Mouse (Mus musculus): ENCODE measurements around the gene Xrcc3. TPM values are rescaled to one million over a fixed set of nuclear protein-coding genes. Genes with fewer than 3 reads are reported as not detected.

The Xrcc3 gene
- polyA plus RNA-seq, 1 experiment: 9.3 TPM

- Histone ChIP-seq H3K4me3 (ENCODE audit: low read depth, low read length) (no peak overlapping the region), H3K27me3 (ENCODE audit: control insufficient read depth, insufficient read depth, low read length) (no peaks in the 10 kb centered on the region), H3K36me3 (ENCODE audit: control insufficient read depth, insufficient read depth, low read length) (peaks cover 23% of the 10 kb centered on the region), H3K27ac (ENCODE audit: insufficient read depth, low read depth, low read length) (no peak overlapping the region), H3K4me1 (ENCODE audit: control insufficient read depth, insufficient read depth, insufficient read length, low read length) (no peaks in the 10 kb centered on the region; the same call in 1 of the 2 replicates)
- WGBS: 88% methylated on average over 10 of the region's 10 CpGs
- no peak for TF ChIP-seq CTCF (IDR thresholded peaks at IDR 0.05; ENCODE audit: extremely low read depth, insufficient read length, insufficient replicate concordance, low read depth, low read length)
- TF ChIP-seq POLR2A (IDR thresholded peaks at IDR 0.05; ENCODE audit: low read depth, low read length): no peak
These were observed 33.1 kb upstream of the Xrcc3 start for GRCm38 (mm10) chr12:111846815-111847214.

DNA sequence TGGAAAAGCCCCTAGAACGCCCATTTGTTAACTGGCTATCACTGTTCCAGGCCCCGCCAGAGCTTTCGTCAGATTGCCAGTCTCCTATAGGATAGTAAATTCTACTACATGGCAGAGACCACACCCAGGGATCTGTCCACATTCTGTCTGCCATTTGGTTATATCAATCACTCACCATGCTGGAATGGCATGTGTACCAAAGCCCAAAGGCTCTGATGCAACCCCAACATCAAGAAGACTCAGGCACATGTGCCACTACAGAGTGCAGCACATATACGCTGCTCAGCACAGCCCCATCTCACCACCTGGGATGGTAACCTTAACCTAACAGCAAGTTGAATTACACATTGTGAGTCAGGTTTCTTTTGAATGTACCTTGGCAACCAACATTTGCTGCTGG is 32.3 kb upstream of the Xrcc3 start:
- Histone ChIP-seq H3K4me3 (ENCODE audit: low read depth, low read length) (no peak overlapping the region), H3K36me3 (ENCODE audit: control insufficient read depth, insufficient read depth, low read length) (peaks cover 29% of the 10 kb centered on the region), H3K27ac (ENCODE audit: insufficient read depth, low read depth, low read length) (no peak overlapping the region), H3K4me1 (ENCODE audit: control insufficient read depth, insufficient read depth, insufficient read length, low read length) (no peaks in the 10 kb centered on the region; the same call in 1 of the 2 replicates), H3K27me3 (ENCODE audit: control insufficient read depth, insufficient read depth, low read length) (no peaks in the 10 kb centered on the region)
- 92% methylated on average over 4 of the region's 4 CpGs for WGBS
- no peak for TF ChIP-seq POLR2A (IDR thresholded peaks at IDR 0.05; ENCODE audit: low read depth, low read length)
- TF ChIP-seq CTCF (IDR thresholded peaks at IDR 0.05; ENCODE audit: extremely low read depth, insufficient read length, insufficient replicate concordance, low read depth, low read length): no peak

- Histone ChIP-seq H3K4me3 (ENCODE audit: low read depth, low read length) (no peak overlapping the region), H3K27me3 (ENCODE audit: control insufficient read depth, insufficient read depth, low read length) (no peaks in the 10 kb centered on the region), H3K27ac (ENCODE audit: insufficient read depth, low read depth, low read length) (no peak overlapping the region), H3K4me1 (ENCODE audit: control insufficient read depth, insufficient read depth, insufficient read length, low read length) (peaks cover 3% of the 10 kb centered on the region; the same call in 1 of the 2 replicates), H3K36me3 (ENCODE audit: control insufficient read depth, insufficient read depth, low read length) (peaks cover 48% of the 10 kb centered on the region)
- WGBS: 36% methylated on average over 2 of the region's 2 CpGs
- no peak for TF ChIP-seq CTCF (IDR thresholded peaks at IDR 0.05; ENCODE audit: extremely low read depth, insufficient read length, insufficient replicate concordance, low read depth, low read length)
- TF ChIP-seq POLR2A (IDR thresholded peaks at IDR 0.05; ENCODE audit: low read depth, low read length): no peak
These were observed 29.8 kb upstream of the Xrcc3 start for GRCm38 (mm10) chr12:111843470-111843869.

DNA sequence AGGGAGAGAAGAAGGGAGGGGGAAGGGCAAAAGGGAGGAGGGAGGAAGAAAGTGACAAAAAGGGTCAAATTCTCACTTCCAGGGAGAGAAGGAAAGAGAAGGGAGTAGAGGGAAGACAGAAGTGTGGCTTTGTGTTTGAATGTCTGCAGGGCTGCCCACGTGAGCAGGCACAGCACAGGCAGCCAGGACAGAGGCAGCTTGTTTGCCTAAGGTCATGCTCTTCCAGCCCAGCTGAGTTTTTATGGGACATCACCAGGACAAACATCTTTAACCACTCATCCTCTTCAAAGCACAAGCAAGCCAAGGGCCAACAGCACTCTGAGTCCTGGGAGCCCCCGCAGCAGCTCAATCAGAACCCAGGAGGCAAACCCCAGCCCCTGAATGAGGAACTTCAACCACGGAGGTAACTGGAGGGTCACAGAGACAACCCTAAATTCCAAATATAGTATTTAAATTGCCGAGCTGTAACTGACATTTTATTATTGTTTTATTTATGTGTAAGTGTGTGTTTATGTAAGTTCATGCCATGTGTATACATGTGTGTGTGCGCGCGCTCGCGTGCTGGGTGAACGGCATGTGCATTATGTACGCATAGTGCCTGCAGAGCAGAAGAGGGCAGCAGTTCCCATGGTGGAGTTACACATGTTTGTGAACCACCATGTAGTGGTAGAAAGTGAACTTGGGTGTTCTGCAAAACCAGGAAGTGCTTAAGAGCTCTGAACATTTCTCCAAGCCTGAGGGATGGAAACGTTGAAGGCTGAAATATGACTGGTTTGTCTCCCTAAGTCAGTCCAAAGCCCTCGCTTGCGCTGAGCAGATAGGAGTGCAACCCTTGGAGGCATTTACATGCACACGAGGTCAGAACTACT is 29.1 kb upstream of the Xrcc3 start:
- Histone ChIP-seq H3K4me1 (ENCODE audit: control insufficient read depth, insufficient read depth, insufficient read length, low read length) (peaks cover 3% of the 10 kb centered on the region; the same call in 1 of the 2 replicates), H3K27me3 (ENCODE audit: control insufficient read depth, insufficient read depth, low read length) (no peaks in the 10 kb centered on the region), H3K36me3 (ENCODE audit: control insufficient read depth, insufficient read depth, low read length) (peaks cover 54% of the 10 kb centered on the region), H3K27ac (ENCODE audit: insufficient read depth, low read depth, low read length) (no peak overlapping the region), H3K4me3 (ENCODE audit: low read depth, low read length) (no peak overlapping the region)
- no peak for TF ChIP-seq POLR2A (IDR thresholded peaks at IDR 0.05; ENCODE audit: low read depth, low read length)
- TF ChIP-seq CTCF (IDR thresholded peaks at IDR 0.05; ENCODE audit: extremely low read depth, insufficient read length, insufficient replicate concordance, low read depth, low read length): no peak
- WGBS: 77% methylated on average over 15 of the region's 15 CpGs

DNA sequence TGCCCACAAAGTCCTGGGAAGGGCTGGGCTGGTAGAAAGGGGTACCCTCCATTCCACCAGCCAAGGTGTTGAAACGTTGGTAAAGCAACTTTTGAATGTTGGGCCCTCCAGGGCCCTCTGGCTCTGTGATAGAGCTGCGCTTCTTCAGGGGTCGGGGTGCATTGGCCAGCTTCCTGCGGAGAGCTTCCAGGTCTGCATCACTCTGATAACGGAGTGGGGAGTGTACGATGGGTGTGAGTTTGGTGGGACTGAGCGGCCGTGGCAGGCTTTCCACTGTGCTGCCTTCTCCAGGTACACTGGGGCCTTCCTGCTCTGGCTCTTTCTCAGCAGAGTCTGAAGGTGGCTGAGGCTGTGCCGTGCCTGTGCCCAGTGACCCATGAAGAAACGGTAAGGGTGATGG is 19.8 kb upstream of the Xrcc3 start:
- Histone ChIP-seq H3K36me3 (ENCODE audit: control insufficient read depth, insufficient read depth, low read length) (peaks cover 86% of the 10 kb centered on the region), H3K27ac (ENCODE audit: insufficient read depth, low read depth, low read length) (no peak overlapping the region), H3K4me1 (ENCODE audit: control insufficient read depth, insufficient read depth, insufficient read length, low read length) (no peaks in the 10 kb centered on the region), H3K27me3 (ENCODE audit: control insufficient read depth, insufficient read depth, low read length) (no peaks in the 10 kb centered on the region), H3K4me3 (ENCODE audit: low read depth, low read length) (no peak overlapping the region)
- no peak for TF ChIP-seq POLR2A (IDR thresholded peaks at IDR 0.05; ENCODE audit: low read depth, low read length)
- no peak for TF ChIP-seq CTCF (IDR thresholded peaks at IDR 0.05; ENCODE audit: extremely low read depth, insufficient read length, insufficient replicate concordance, low read depth, low read length)
- 89% methylated on average over 10 of the region's 10 CpGs for WGBS

- Histone ChIP-seq H3K4me1 (ENCODE audit: control insufficient read depth, insufficient read depth, insufficient read length, low read length) (no peaks in the 10 kb centered on the region), H3K27ac (ENCODE audit: insufficient read depth, low read depth, low read length) (no peak overlapping the region), H3K36me3 (ENCODE audit: control insufficient read depth, insufficient read depth, low read length) (peaks cover 87% of the 10 kb centered on the region), H3K4me3 (ENCODE audit: low read depth, low read length) (no peak overlapping the region), H3K27me3 (ENCODE audit: control insufficient read depth, insufficient read depth, low read length) (no peaks in the 10 kb centered on the region)
- no peak for TF ChIP-seq CTCF (IDR thresholded peaks at IDR 0.05; ENCODE audit: extremely low read depth, insufficient read length, insufficient replicate concordance, low read depth, low read length)
- TF ChIP-seq POLR2A (IDR thresholded peaks at IDR 0.05; ENCODE audit: low read depth, low read length): no peak
- WGBS: 92% methylated on average over 5 of the region's 5 CpGs
These were observed 19.0 kb upstream of the Xrcc3 start for GRCm38 (mm10) chr12:111832643-111833042.

- H3K4me1 ChIP-seq (ENCODE audit: control insufficient read depth, insufficient read depth, insufficient read length, low read length): no peaks in the 10 kb centered on the region
- 76% methylated on average over 10 of the region's 10 CpGs for WGBS
- H3K27ac ChIP-seq (ENCODE audit: insufficient read depth, low read depth, low read length): no peak overlapping the region
- TF ChIP-seq POLR2A (IDR thresholded peaks at IDR 0.05; ENCODE audit: low read depth, low read length) (no peak), CTCF (IDR thresholded peaks at IDR 0.05; ENCODE audit: extremely low read depth, insufficient read length, insufficient replicate concordance, low read depth, low read length) (no peak)
- H3K4me3 ChIP-seq (ENCODE audit: low read depth, low read length): no peak overlapping the region
- no peaks in the 10 kb centered on the region for H3K27me3 ChIP-seq (ENCODE audit: control insufficient read depth, insufficient read depth, low read length)
- peaks cover 88% of the 10 kb centered on the region for H3K36me3 ChIP-seq (ENCODE audit: control insufficient read depth, insufficient read depth, low read length)
These were observed 16.7 kb upstream of the Xrcc3 start for GRCm38 (mm10) chr12:111830375-111830774.

Measured in small intestine, adult 2 months (tissue).